Mouse (Mus musculus) erythroblast, embryonic 14.5 days (primary cell): ENCODE results near the gene Pdxdc1. TPM values are rescaled to one million over a fixed set of nuclear protein-coding genes. Genes with fewer than 3 reads are reported as not detected.

Source experiments
- H3K27me3 ChIP-seq: 2 replicates; pipeline ENCODE4 v1.6.1; 2012; ENCODE audit warnings: inconsistent platforms; ENCODE audit not compliant: control insufficient read depth
- H3K36me3 ChIP-seq: 2 replicates; pipeline ENCODE4 v1.6.1; 2012; ENCODE audit warnings: mild to moderate bottlenecking, inconsistent platforms; ENCODE audit not compliant: control insufficient read depth
- H3K4me1 ChIP-seq: 2 replicates; pipeline ENCODE4 v1.6.1; 2012; ENCODE audit warnings: inconsistent platforms; ENCODE audit not compliant: control insufficient read depth
- H3K4me3 ChIP-seq: replicated peaks from 2 replicates; pipeline ENCODE3; 2012; ENCODE audit warnings: moderate library complexity, mild to moderate bottlenecking, inconsistent platforms
- H3K9me3 ChIP-seq: 2 replicates; pipeline ENCODE4 v1.6.1; 2012; ENCODE audit warnings: low read length, inconsistent platforms, mixed read lengths; ENCODE audit not compliant: control insufficient read depth
- GATA1 ChIP-seq: IDR thresholded peaks from 2 replicates; pipeline ENCODE4 v1.6.1; 2012; ENCODE audit warnings: low read length, inconsistent platforms, mixed read lengths
- TAL1 ChIP-seq: IDR thresholded peaks from 3 replicates; pipeline ENCODE4 v1.6.1; 2012; ENCODE audit warnings: low read length, inconsistent platforms, mixed read lengths
- polyA plus RNA-seq: library from polyadenylated mRNA; stranded (reverse); fragments of >175 nt; gene quantifications from 2 replicates; pipeline ENCODE4 v1.2.3, GENCODE M21; 2012

Pdxdc1 gene
- polyA plus RNA-seq, 1 experiment = 0.52 TPM

- Histone ChIP-seq H3K4me1 (no peaks in the 10 kb centered on the region), H3K4me3 (no peak overlapping the region), H3K27me3 (no peaks in the 10 kb centered on the region), H3K36me3 (peaks cover 29% of the 10 kb centered on the region), H3K9me3 (no peaks in the 10 kb centered on the region)
- no peak for TF ChIP-seq TAL1
- no peak for TF ChIP-seq GATA1
Observed at GRCm38 (mm10) chr16:13851446-13851845, 51.5 kb downstream of the Pdxdc1 start.

- TF ChIP-seq GATA1 (no peak), TAL1 (no peak)
- no peaks in the 10 kb centered on the region for H3K27me3 ChIP-seq
- H3K4me1 ChIP-seq = no peaks in the 10 kb centered on the region
- peaks cover 38% of the 10 kb centered on the region for H3K36me3 ChIP-seq
- no peaks in the 10 kb centered on the region for H3K9me3 ChIP-seq
- no peak overlapping the region for H3K4me3 ChIP-seq
Observed at GRCm38 (mm10) chr16:13848310-13848709, 54.6 kb downstream of the Pdxdc1 start.

- Histone ChIP-seq H3K27me3 (no peaks in the 10 kb centered on the region), H3K9me3 (no peaks in the 10 kb centered on the region), H3K4me1 (no peaks in the 10 kb centered on the region), H3K4me3 (no peak overlapping the region), H3K36me3 (peaks cover 34% of the 10 kb centered on the region)
- no peak for TF ChIP-seq TAL1
- TF ChIP-seq GATA1 = no peak
Observed at GRCm38 (mm10) chr16:13846675-13847074, 56.3 kb downstream of the Pdxdc1 start.

- Histone ChIP-seq H3K4me3 (no peak overlapping the region), H3K4me1 (no peaks in the 10 kb centered on the region), H3K27me3 (no peaks in the 10 kb centered on the region), H3K9me3 (no peaks in the 10 kb centered on the region), H3K36me3 (peaks cover 47% of the 10 kb centered on the region)
- no peak for TF ChIP-seq GATA1
- no peak for TF ChIP-seq TAL1
Observed at GRCm38 (mm10) chr16:13845031-13845430, 57.9 kb downstream of the Pdxdc1 start.

- Histone ChIP-seq H3K27me3 (no peaks in the 10 kb centered on the region), H3K4me1 (no peaks in the 10 kb centered on the region), H3K4me3 (no peak overlapping the region), H3K36me3 (peaks cover 72% of the 10 kb centered on the region), H3K9me3 (no peaks in the 10 kb centered on the region)
- no peak for TF ChIP-seq TAL1
- no peak for TF ChIP-seq GATA1
Observed at GRCm38 (mm10) chr16:13840956-13841355, 62.0 kb downstream of the Pdxdc1 start.

- TF ChIP-seq TAL1 = no peak
- no peak for TF ChIP-seq GATA1
- Histone ChIP-seq H3K4me3 (no peak overlapping the region), H3K27me3 (no peaks in the 10 kb centered on the region), H3K4me1 (no peaks in the 10 kb centered on the region; the same call in 1 of the 2 replicates), H3K9me3 (no peaks in the 10 kb centered on the region), H3K36me3 (peaks cover 76% of the 10 kb centered on the region)
Observed at GRCm38 (mm10) chr16:13840056-13840455, 62.9 kb downstream of the Pdxdc1 start.

- Histone ChIP-seq H3K27me3 (no peaks in the 10 kb centered on the region), H3K36me3 (peaks cover 90% of the 10 kb centered on the region), H3K4me1 (no peaks in the 10 kb centered on the region; the same call in 1 of the 2 replicates), H3K9me3 (no peaks in the 10 kb centered on the region), H3K4me3 (no peak overlapping the region)
- TF ChIP-seq GATA1 (no peak), TAL1 (no peak)
Observed at GRCm38 (mm10) chr16:13834382-13834781, 68.5 kb downstream of the Pdxdc1 start.

GRCm38 (mm10) chr16:13831606-13832005, 71.3 kb downstream of the Pdxdc1 start:
- no peaks in the 10 kb centered on the region for H3K9me3 ChIP-seq
- no peak for TF ChIP-seq TAL1
- no peak for TF ChIP-seq GATA1
- no peaks in the 10 kb centered on the region; the same call in 1 of the 2 replicates for H3K4me1 ChIP-seq
- H3K36me3 ChIP-seq = peaks cover 82% of the 10 kb centered on the region
- no peak overlapping the region for H3K4me3 ChIP-seq
- no peaks in the 10 kb centered on the region for H3K27me3 ChIP-seq

- Histone ChIP-seq H3K36me3 (peaks cover 72% of the 10 kb centered on the region), H3K9me3 (no peaks in the 10 kb centered on the region), H3K4me1 (no peaks in the 10 kb centered on the region), H3K4me3 (no peak overlapping the region), H3K27me3 (no peaks in the 10 kb centered on the region)
- TF ChIP-seq GATA1 = no peak
- TF ChIP-seq TAL1 = no peak
Observed at GRCm38 (mm10) chr16:13830444-13830843, 72.5 kb downstream of the Pdxdc1 start.

- TF ChIP-seq GATA1 (no peak), TAL1 (no peak)
- Histone ChIP-seq H3K4me1 (peaks cover 8% of the 10 kb centered on the region), H3K27me3 (no peaks in the 10 kb centered on the region), H3K9me3 (no peaks in the 10 kb centered on the region), H3K4me3 (no peak overlapping the region), H3K36me3 (peaks cover 41% of the 10 kb centered on the region)
Observed at GRCm38 (mm10) chr16:13826511-13826910, 76.4 kb downstream of the Pdxdc1 start.
